Mouse (Mus musculus) testis, adult 2 months (tissue): Measurements from ENCODE around the gene Pfkp.

Source experiments
- CTCF ChIP-seq: fragments of 200-500 bp; IDR thresholded peaks from 2 replicates; pipeline ENCODE4 v1.5.1; 2012; ENCODE audit warnings: low read depth, mild to moderate bottlenecking, inconsistent platforms, low read length, moderate library complexity; ENCODE audit not compliant: control insufficient read depth, insufficient read depth, insufficient replicate concordance
- POLR2A ChIP-seq: fragments of 200-500 bp; IDR thresholded peaks from 2 replicates; pipeline ENCODE4 v1.6.1; 2012; ENCODE audit warnings: low read depth, mild to moderate bottlenecking, inconsistent platforms, low read length, moderate library complexity; ENCODE audit not compliant: control insufficient read depth

DNA sequence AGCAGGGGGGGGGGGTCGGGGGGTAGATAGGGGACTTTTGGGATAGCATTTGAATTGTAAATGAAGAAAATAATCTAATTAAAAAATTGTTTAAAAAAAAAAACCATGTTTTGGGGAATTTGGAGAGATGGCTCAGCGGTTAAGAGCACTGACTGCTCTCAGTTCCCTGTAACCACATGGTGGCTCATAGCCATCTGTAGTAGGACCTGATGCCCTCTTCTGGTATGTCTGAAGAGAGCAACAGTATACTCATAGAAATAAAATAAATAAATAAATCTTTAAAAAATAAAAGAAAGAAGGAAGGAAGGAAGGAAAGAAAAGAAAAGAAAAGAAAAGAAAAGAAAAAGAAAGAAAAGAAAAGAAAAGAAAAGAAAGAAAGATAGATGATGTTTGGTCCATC lies 94.9 kb downstream of the Pfkp start:
- no peak for TF ChIP-seq CTCF
- no peak for TF ChIP-seq POLR2A
